ENCODE assay signal across 21 mouse cellular contexts in the genomic region with DNA sequence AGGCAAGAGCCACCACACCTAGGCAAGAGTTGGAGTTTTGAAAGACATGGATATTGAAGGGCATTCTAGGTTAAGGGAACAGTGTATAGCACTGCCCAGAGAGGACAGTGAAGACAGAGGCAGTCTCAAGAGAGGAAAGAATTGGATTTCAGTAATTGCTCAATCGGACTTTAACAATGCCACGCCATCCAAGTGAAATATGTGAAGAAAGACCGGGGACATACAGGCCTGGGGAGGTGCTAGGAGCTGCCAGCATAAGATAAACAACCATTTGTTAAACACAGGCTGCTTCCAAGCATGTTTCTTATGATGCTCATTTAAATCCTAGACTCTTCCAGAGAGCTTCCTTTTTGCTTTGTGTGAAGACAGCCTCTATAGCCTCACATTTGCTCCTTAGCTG.
"Had no signal": no experiment of that assay in that cellular context is flagged by ENCODE, and none has a peak within 500 bp of the region (broad histone marks: within the 10 kb centered on the region; RNA-seq: fewer than 3 reads in every experiment).

No protein-coding gene starts in this region.

- H3K4me3 ChIP-seq: liver, embryonic 13.5 days; liver, embryonic 15.5 days; midbrain, embryonic 10.5 days; midbrain, embryonic 12.5 days; myocyte; neural tube, embryonic 13.5 days; neural tube, embryonic 15.5 days; stomach, embryonic 15.5 days had no signal

- H3K4me2 ChIP-seq: liver, embryonic 11.5 days; liver, embryonic 13.5 days; liver, embryonic 15.5 days; midbrain, embryonic 12.5 days; neural tube, embryonic 13.5 days; neural tube, embryonic 15.5 days; stomach, embryonic 15.5 days had no signal

- DNase-seq: liver, embryonic 13.5 days; lung, adult 18-20 months; lung, postnatal 14 days; lung, postnatal 4 days; midbrain, embryonic 14.5 days; retina, postnatal 1 day; right cerebral cortex, postnatal 25 days; right cerebral cortex, postnatal 4 days; thymus, adult 2 months; thymus, postnatal 25 days; thymus, postnatal 4 days had no signal

- H3K9ac ChIP-seq: liver, embryonic 13.5 days; liver, embryonic 15.5 days; midbrain, embryonic 12.5 days; neural tube, embryonic 13.5 days; neural tube, embryonic 15.5 days; stomach, embryonic 15.5 days had no signal

- H3K36me3 ChIP-seq: liver, embryonic 13.5 days; liver, embryonic 15.5 days; midbrain, embryonic 10.5 days; midbrain, embryonic 12.5 days; neural tube, embryonic 13.5 days; neural tube, embryonic 15.5 days; stomach, embryonic 15.5 days had no signal

- H3K27me3 ChIP-seq: liver, embryonic 13.5 days; liver, embryonic 15.5 days; neural tube, embryonic 13.5 days; neural tube, embryonic 15.5 days; stomach, embryonic 15.5 days had no signal

- H3K27ac ChIP-seq: liver, embryonic 13.5 days; liver, embryonic 15.5 days; midbrain, embryonic 10.5 days; midbrain, embryonic 12.5 days; neural tube, embryonic 13.5 days; neural tube, embryonic 15.5 days; stomach, embryonic 15.5 days; stomach, postnatal 0 days had no signal

- H3K9me3 ChIP-seq: liver, embryonic 13.5 days; liver, embryonic 15.5 days; midbrain, embryonic 10.5 days; midbrain, embryonic 12.5 days; neural tube, embryonic 13.5 days; neural tube, embryonic 15.5 days; stomach, embryonic 15.5 days had no signal

- H3K4me1 ChIP-seq: liver, embryonic 13.5 days; midbrain, embryonic 12.5 days; stomach, embryonic 15.5 days had no signal

- ATAC-seq: midbrain, embryonic 16.5 days had no signal
